Mouse (Mus musculus) thymus, adult 2 months (tissue): ENCODE measurements around the gene Ppfibp1.

Experiments used
- CTCF ChIP-seq: fragments of 200-500 bp; IDR thresholded peaks from 2 replicates; pipeline ENCODE4 v1.5.1; 2012; ENCODE audit warnings: mild to moderate bottlenecking, control low read depth, low read length, moderate library complexity, borderline replicate concordance; ENCODE audit not compliant: control insufficient read depth, poor library complexity, insufficient read depth; ENCODE audit errors: extremely low read depth
- POLR2A ChIP-seq: fragments of 200-500 bp; IDR thresholded peaks from 2 replicates; pipeline ENCODE4 v1.6.1; 2012; ENCODE audit warnings: mild to moderate bottlenecking, low read length, control low read depth, moderate library complexity; ENCODE audit not compliant: control insufficient read depth, poor library complexity, insufficient read depth; ENCODE audit errors: extremely low read depth

- TF ChIP-seq POLR2A (no peak), CTCF (no peak)
These were observed 13.9 kb upstream of the Ppfibp1 start for GRCm38 (mm10) chr6:146874415-146874814.
